Mouse (Mus musculus): ENCODE data around the gene Cldn34a. TPM values are rescaled to one million over a fixed set of nuclear protein-coding genes. Genes with fewer than 3 reads are reported as not detected.
"Not testable (repeated sequence)": the region's sequence is repeated elsewhere in the genome, so short reads cannot be mapped to it uniquely, and the experiment has no call there.

Cldn34a gene
- total RNA-seq (2014; fragmentation: Nextera tagmentation) (not detected in 2 replicates), total RNA-seq (2017) (not detected in 2 replicates)

DNA sequence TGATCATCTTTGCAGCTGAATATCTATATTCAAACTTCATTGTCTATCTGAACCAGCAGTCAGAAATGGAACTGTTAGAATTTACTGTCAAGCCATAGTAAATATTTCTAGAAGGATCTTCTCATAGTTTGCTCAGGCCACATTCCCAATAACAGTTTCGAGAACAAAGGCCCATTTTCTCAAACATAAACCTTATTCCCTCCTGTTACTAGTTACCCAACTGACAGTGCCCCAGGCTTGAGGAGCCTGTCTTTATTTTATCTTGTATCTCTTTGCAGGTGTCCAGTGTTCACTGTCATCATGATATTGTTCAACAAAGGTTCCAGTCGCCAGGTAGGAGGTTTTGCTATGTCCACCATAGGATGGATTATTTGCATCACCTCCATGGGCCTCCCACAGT is at the start of gene Cldn34a:
Cldn34a (plus strand) TSS at position 301 of the 400 bp plus-strand sequence.
- ATAC-seq (replicated peaks; ENCODE audit: low FRiP score, low TSS enrichment, poor library complexity, severe bottlenecking), result no peak

DNA sequence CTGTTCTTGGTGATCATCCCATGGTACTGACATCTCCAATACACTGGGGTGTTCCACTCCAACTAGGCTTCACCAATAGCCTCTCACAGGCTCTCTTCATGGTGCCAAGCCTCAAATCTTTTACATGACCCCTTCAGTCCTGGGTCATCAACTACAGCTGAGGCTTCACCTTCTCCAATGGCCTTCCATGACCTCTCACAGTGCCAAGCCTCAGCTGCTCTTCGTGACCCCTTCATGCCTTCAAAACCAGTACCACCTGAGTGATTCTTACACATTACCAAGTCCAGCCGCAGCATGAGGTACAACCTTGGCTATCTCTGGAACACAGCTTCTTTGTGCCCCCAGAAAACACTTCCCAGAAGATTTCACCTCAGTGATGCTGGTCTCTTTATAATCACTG is 44.5 kb upstream of the Cldn34a start:
- not testable (repeated sequence) for ATAC-seq (replicated peaks; ENCODE audit: low FRiP score, low TSS enrichment, poor library complexity, severe bottlenecking)

DNA sequence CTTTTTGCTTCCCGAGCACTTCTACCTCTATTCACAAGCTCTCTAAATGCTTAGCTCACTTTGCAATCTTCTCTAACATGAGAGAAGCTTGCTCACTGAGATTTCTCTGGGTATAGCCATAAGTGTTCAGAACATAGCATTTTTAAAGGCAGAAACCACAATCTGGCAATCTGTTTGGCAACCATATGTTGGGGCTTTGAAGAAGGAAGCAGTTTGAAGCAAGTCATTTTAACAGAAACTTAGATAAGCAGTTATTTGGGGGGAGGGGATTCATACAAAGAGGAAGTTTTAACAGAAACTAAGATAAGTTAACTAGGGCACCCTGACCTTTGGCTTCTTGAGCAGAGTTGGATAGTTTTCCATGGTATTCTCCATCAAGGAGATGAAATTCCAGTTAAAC is 17.4 kb upstream of the Cldn34a start:
- no peak for ATAC-seq (replicated peaks; ENCODE audit: low FRiP score, low TSS enrichment, poor library complexity, severe bottlenecking)

GRCm38 (mm10) chrX:152548180-152548579 is 15.0 kb upstream of the Cldn34a start:
- no peak for ATAC-seq (replicated peaks; ENCODE audit: low FRiP score, low TSS enrichment, poor library complexity, severe bottlenecking)

- no peak for ATAC-seq (replicated peaks; ENCODE audit: low FRiP score, low TSS enrichment, poor library complexity, severe bottlenecking)
Observed at GRCm38 (mm10) chrX:152557446-152557845, 5.7 kb upstream of the Cldn34a start.

Other genes with a start within 250 kb of the Cldn34a start
- gene Kantr, start 235.8 kb upstream of the Cldn34a start, total RNA-seq (2014; fragmentation: Nextera tagmentation), result 9.7 and 24.7 TPM in 2 replicates
- gene Kantr, start 235.8 kb upstream of the Cldn34a start, total RNA-seq (2017), result 0.52 and 1.6 TPM in 2 replicates
- gene Tspyl2, start 220.9 kb upstream of the Cldn34a start, total RNA-seq (2014; fragmentation: Nextera tagmentation), result 8.2 and 9.3 TPM in 2 replicates
- 14.0 and 33.9 TPM in 2 replicates for gene Tspyl2, start 220.9 kb upstream of the Cldn34a start, total RNA-seq (2017)
- gene Gpr173, start 194.6 kb upstream of the Cldn34a start, total RNA-seq (2014; fragmentation: Nextera tagmentation), result not detected in 2 replicates
- not detected in 2 replicates for gene Gpr173, start 194.6 kb upstream of the Cldn34a start, total RNA-seq (2017)
- not detected in 2 replicates for gene Shroom2, start 206.1 kb downstream of the Cldn34a start, total RNA-seq (2014; fragmentation: Nextera tagmentation)
- gene Shroom2, start 206.1 kb downstream of the Cldn34a start, total RNA-seq (2017), result not detected in 2 replicates
- not detected in 2 replicates for gene Gpr143, start 218.6 kb downstream of the Cldn34a start, total RNA-seq (2014; fragmentation: Nextera tagmentation)
- not detected in 2 replicates for gene Gpr143, start 218.6 kb downstream of the Cldn34a start, total RNA-seq (2017)